Mouse (Mus musculus) midbrain, embryonic 11.5 days (tissue): ENCODE measurements around the gene Gm20721. TPM values are rescaled to one million over a fixed set of nuclear protein-coding genes. Genes with fewer than 3 reads are reported as not detected.
A peak's percentile ranks its signal among the peaks of the same experiment; 100 is the strongest.

Experiments used
- ATAC-seq: fragments of 200-750 bp; cut with Nextera tagmentation; 2 replicates; pipeline ENCODE4 v1.8.0; 2017; ENCODE audit warnings: moderate TSS enrichment, moderate library complexity; ENCODE audit not compliant: low FRiP score
- DNase-seq: peaks from one replicate; pipeline ENCODE4 v3.0.0; 2015; ENCODE audit warnings: low spot score; ENCODE audit errors: missing footprints
- H3K27ac ChIP-seq: fragments of 300-500 bp; sonication (generic); 2 replicates; pipeline ENCODE4 v1.5.1; 2014; ENCODE audit warnings: low read depth, low read length
- H3K27me3 ChIP-seq: fragments of 300-500 bp; sonication (generic); 2 replicates; pipeline ENCODE4 v1.6.1; 2014; ENCODE audit warnings: mild to moderate bottlenecking, low read length, moderate library complexity, mixed read lengths; ENCODE audit not compliant: control insufficient read depth, insufficient read depth
- H3K36me3 ChIP-seq: fragments of 300-500 bp; sonication (generic); 2 replicates; pipeline ENCODE4 v1.6.1; 2014; ENCODE audit warnings: mild to moderate bottlenecking, low read length, moderate library complexity, mixed read lengths; ENCODE audit not compliant: control insufficient read depth, insufficient read depth
- H3K4me1 ChIP-seq: fragments of 300-500 bp; sonication (generic); 2 replicates; pipeline ENCODE4 v1.6.1; 2014; ENCODE audit warnings: low read length; ENCODE audit not compliant: control insufficient read depth, insufficient read depth
- H3K4me2 ChIP-seq: fragments of 300-500 bp; sonication (generic); 2 replicates; pipeline ENCODE4 v1.6.1; 2014; ENCODE audit warnings: mild to moderate bottlenecking, moderate library complexity
- H3K4me3 ChIP-seq: fragments of 300-500 bp; sonication (generic); 2 replicates; pipeline ENCODE4 v1.5.1; 2014; ENCODE audit warnings: low read depth, low read length
- H3K9ac ChIP-seq: fragments of 300-500 bp; sonication (generic); 2 replicates; pipeline ENCODE4 v1.6.1; 2014; ENCODE audit warnings: low read length
- H3K9me3 ChIP-seq: fragments of 300-500 bp; sonication (generic); 2 replicates; pipeline ENCODE4 v1.6.1; 2016; ENCODE audit warnings: low read length; ENCODE audit not compliant: control insufficient read depth
- WGBS: fragments of 180-500 bp; shearing (Covaris S2); extraction: QIAGEN DNeasy Blood & Tissue Kit; methylation state at CpG from one replicate; pipeline ENCODE4 v1.1.7; 2014; 5-methylcytosine and 5-hydroxymethylcytosine counted together
- polyA plus RNA-seq: library from polyadenylated mRNA; unstranded; fragments of >200 nt; fragmentation: Nextera tagmentation; extraction: Ambion mirVana; gene quantifications from 2 replicates; pipeline ENCODE4 v1.2.1, GENCODE M21; 2014

Gm20721 gene
- polyA plus RNA-seq, 1 experiment from 2014 or later, result 9.5 TPM

DNA sequence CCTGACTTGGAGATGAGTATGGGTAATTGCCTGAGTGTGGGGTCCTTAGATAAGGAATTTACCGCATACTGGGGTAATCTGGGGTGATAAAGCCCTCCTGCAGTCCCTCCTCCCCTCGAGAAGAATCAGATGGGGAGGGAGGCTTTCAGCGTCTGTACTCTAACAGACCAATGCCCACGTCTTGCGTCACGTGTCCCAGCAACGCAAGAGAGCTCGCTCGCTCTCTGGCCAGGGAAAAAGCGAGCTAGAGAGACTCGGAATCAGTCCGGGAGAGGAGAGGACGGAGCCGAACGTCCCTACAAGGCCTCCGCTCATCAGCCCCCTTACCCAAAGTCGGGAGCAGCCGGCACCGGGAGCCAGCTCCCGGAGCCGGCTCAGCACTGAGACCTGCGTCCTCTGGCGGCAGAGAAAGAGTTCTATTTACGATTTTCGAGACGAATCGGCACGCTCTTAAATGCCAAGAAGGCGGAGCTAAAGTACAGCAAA lies 49.4 kb downstream of the Gm20721 start:
- H3K4me3 ChIP-seq, result no peak overlapping the region
- 52% methylated on average over 29 of the region's 29 CpGs for WGBS
- H3K4me2 ChIP-seq, result peak overlapping the region; percentile 59; the same call in 1 of the 2 replicates
- H3K27me3 ChIP-seq, result peaks cover 33% of the 10 kb centered on the region
- no peak overlapping the region for H3K27ac ChIP-seq
- ATAC-seq, result no peak
- H3K9me3 ChIP-seq, result peaks cover 21% of the 10 kb centered on the region
- no peak overlapping the region for H3K9ac ChIP-seq
- H3K4me1 ChIP-seq, result peaks cover 9% of the 10 kb centered on the region
- H3K36me3 ChIP-seq, result no peaks in the 10 kb centered on the region
- DNase-seq, result peak; percentile 92

DNA sequence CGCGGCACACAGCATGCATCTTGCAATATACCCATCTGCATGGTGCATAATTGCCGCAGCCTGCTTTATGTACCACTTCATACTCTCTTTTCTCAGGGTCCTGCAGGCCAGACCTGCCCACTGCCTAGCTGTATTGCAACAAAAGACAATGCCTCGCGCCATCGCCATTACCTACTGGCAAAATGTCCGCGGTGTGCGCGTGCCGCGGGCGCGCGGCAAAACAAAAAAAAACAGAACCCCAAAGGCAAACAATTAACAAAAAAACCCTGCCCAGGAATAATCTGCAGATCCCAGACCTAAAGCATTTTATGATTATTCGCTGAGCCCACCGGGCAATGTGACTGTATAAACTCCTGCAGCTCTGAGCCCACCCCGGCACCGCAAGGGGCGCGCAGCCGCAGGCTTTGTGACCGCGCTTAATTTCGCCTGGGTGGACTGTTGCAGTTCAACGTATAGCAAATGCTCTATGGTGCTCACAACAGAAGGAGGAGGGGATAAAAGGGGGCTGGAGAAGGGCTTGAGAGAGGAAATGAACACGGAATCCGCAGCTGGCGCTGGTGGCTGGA lies 50.5 kb downstream of the Gm20721 start:
- H3K9ac ChIP-seq, result peak overlapping the region; percentile 61
- peaks cover 21% of the 10 kb centered on the region for H3K9me3 ChIP-seq
- ATAC-seq (peak; percentile 42; the same call in 1 of the 2 replicates), DNase-seq (peak; percentile 91)
- H3K4me3 ChIP-seq, result peak overlapping the region; percentile 57
- H3K27ac ChIP-seq, result peak overlapping the region; percentile 57
- H3K27me3 ChIP-seq, result peaks cover 33% of the 10 kb centered on the region
- 43% methylated on average over 29 of the region's 29 CpGs for WGBS
- peaks cover 13% of the 10 kb centered on the region for H3K4me1 ChIP-seq
- peak overlapping the region; percentile 59 for H3K4me2 ChIP-seq
- no peaks in the 10 kb centered on the region for H3K36me3 ChIP-seq

DNA sequence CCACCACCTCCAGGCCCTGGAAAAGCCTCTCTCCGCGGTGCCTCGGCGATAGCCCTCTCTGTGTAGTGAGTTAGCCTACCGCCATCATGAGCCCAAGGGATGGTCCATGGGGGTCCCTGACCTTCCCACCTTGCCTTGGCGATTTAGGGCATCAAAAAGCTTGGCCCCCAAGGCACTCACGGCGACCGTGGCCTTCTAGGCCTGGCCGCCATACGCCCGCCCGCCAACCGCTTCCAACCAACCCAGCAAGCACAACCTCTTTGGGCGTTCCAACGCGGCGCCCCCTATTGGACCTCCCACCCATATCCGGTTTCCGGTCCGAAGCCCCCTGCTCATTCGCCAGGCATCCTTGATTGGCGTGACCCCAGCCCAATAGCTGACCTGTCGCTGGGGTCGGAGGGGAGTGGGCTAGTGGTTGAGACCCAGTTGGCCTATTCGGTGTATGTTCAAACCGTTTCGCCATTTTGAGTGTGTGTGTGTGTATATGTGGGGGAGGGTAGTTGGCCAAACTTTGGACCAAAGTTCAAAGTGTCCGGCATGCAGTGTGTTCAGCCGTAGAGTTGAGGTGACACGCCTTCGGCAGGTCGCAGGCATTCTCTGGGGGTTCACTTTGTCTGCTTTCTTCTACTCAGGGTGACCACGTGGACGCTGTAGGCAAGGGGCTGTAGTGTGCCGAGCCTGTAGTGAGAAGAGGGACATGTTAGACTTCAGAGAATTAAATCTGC lies 51.2 kb downstream of the Gm20721 start:
- Histone ChIP-seq H3K9ac (peak overlapping the region; percentile 78), H3K27ac (peak overlapping the region; percentile 63), H3K36me3 (no peaks in the 10 kb centered on the region), H3K27me3 (peaks cover 31% of the 10 kb centered on the region), H3K9me3 (peaks cover 21% of the 10 kb centered on the region), H3K4me3 (peak overlapping the region; percentile 57), H3K4me1 (peaks cover 13% of the 10 kb centered on the region), H3K4me2 (peak overlapping the region; percentile 59)
- WGBS, result 47% methylated on average over 36 of the region's 36 CpGs
- peak; percentile 95 for ATAC-seq
- peak; percentile 98 for DNase-seq

DNA sequence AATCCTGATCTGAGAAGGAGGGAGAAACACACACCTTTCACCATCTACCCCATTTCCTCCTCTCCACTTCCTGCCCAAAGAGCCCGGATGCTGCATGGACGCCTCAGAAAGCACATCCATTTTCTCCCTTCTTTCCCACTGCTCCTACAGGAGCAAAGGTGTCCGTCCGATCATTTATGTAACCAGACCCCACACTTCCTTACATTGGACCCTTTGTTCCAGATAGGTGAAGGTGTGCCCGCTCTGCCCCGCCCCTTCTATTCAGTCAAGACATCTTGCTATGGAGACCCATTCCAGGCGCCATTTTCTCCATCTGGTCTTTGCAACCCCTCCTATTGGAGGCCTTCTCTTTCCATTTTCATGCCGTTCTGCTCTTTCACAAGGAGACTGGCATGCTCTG lies 52.1 kb downstream of the Gm20721 start:
- WGBS, result 44% methylated on average over 8 of the region's 8 CpGs
- peak overlapping the region; percentile 45 for H3K4me2 ChIP-seq
- peaks cover 13% of the 10 kb centered on the region for H3K4me1 ChIP-seq
- H3K9me3 ChIP-seq, result peaks cover 18% of the 10 kb centered on the region
- ATAC-seq (no peak), DNase-seq (peak; percentile 90)
- peak overlapping the region; percentile 78 for H3K9ac ChIP-seq
- H3K4me3 ChIP-seq, result peak overlapping the region; percentile 57
- H3K36me3 ChIP-seq, result no peaks in the 10 kb centered on the region
- H3K27ac ChIP-seq, result peak overlapping the region; percentile 63
- H3K27me3 ChIP-seq, result peaks cover 24% of the 10 kb centered on the region

DNA sequence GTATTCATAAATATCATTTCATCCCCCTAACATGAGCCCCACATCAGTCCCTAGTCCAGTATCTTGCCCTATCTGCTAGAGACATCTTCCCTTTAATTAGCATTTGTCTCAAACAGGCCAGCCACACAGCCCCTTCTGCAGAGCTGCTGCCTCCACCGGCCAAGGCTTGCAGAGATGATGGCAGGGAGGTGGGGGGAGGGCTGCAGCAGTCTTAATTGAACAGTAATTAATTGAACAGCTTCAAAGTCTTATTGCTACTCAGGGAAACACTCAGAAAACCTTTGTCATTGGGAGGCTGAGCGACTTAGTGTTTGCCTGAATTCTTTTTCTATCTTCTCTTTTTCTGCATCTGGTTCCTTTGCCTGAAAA lies 54.9 kb downstream of the Gm20721 start:
- H3K4me1 ChIP-seq, result peaks cover 11% of the 10 kb centered on the region
- peak overlapping the region; percentile 61 for H3K4me2 ChIP-seq
- DNase-seq (no peak), ATAC-seq (no peak)
- WGBS, result 61% methylated on average over 2 of the region's 2 CpGs
- H3K9ac ChIP-seq, result 0 out of 2 replicates have a peak overlapping the region, but pooled peaks have one; percentile 20
- H3K4me3 ChIP-seq, result no peak overlapping the region; the same call in 1 of the 2 replicates
- no peak overlapping the region for H3K27ac ChIP-seq
- peaks cover 11% of the 10 kb centered on the region for H3K27me3 ChIP-seq
- peaks cover 8% of the 10 kb centered on the region; the same call in 1 of the 2 replicates for H3K36me3 ChIP-seq
- peaks cover 12% of the 10 kb centered on the region for H3K9me3 ChIP-seq

DNA sequence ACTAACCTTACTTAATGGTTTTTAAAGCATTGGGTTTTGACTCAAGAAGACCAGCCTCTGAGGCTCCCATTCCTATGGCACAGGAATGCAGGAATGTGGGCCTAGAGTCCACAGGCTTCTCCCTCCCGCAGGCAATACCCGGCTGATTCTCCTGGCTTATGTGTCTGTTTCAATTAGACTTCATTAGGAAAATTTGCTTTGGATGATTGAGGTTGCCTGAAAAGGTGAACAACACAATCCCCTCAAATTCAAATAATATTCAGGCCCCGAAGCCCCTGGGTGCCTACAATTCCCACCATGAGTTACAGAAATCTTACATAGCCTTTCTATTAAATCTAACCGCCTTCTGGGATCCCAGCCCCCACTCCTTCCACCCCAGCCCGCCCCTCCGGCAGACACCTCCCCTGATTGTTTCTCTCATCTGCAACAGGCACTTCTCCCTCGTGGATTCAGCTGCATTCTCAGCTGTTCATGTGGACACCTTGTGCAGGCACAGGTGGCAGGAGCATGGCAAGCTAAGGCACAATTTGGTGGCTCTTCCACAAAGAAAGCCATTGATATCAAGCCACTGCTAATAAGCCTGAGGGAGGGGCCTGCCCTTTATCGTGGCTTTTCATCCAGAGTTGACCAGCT lies 55.4 kb downstream of the Gm20721 start:
- H3K27ac ChIP-seq, result no peak overlapping the region
- peak overlapping the region; percentile 61 for H3K4me2 ChIP-seq
- H3K9me3 ChIP-seq, result peaks cover 16% of the 10 kb centered on the region
- H3K36me3 ChIP-seq, result peaks cover 13% of the 10 kb centered on the region
- peaks cover 16% of the 10 kb centered on the region for H3K27me3 ChIP-seq
- no peak for ATAC-seq
- peaks cover 11% of the 10 kb centered on the region for H3K4me1 ChIP-seq
- 69% methylated on average over 8 of the region's 8 CpGs for WGBS
- no peak for DNase-seq
- H3K4me3 ChIP-seq, result no peak overlapping the region
- H3K9ac ChIP-seq, result no peak overlapping the region

DNA sequence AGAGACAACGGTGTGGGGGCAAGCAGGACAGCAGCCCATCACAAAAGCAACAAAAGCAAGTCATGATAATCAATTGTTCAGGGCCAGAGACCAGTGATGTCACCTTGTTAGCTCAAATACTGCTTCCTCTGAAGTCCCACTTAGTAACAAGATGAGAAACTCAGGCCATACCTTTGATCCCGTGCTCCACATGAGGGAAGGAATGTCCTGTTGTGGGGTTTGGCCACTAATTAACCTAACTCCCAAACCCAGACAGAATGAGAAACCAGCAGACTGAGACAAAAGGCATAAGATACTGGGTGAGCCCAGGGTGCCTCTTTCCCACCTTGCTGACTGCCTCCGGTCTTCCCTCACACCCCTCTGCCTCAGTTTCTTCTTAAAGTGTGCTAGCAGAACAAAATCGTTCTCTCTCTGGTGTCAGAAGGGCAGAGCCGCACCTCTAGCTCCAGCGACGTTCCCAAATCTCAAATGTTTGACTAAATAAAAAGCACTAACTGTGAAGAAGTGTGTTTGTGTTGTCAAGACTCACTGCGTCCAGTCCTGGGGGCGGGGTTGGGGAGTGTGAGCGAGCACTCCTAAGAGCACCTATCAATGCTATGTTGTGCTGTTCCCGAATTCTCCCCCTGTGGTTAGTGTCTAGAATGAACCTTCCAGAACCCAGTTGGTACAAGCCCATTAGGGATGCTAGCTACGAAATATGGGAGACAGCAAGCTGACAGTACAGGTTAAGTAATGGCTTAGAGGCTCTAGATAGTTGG lies 57.7 kb downstream of the Gm20721 start:
- Histone ChIP-seq H3K4me3 (no peak overlapping the region), H3K4me1 (peaks cover 11% of the 10 kb centered on the region), H3K27me3 (peaks cover 38% of the 10 kb centered on the region), H3K9ac (no peak overlapping the region), H3K27ac (no peak overlapping the region), H3K36me3 (peaks cover 35% of the 10 kb centered on the region), H3K4me2 (no peak overlapping the region), H3K9me3 (peaks cover 19% of the 10 kb centered on the region; the same call in 1 of the 2 replicates)
- WGBS, result 58% methylated on average over 12 of the region's 12 CpGs
- ATAC-seq (no peak), DNase-seq (no peak)

DNA sequence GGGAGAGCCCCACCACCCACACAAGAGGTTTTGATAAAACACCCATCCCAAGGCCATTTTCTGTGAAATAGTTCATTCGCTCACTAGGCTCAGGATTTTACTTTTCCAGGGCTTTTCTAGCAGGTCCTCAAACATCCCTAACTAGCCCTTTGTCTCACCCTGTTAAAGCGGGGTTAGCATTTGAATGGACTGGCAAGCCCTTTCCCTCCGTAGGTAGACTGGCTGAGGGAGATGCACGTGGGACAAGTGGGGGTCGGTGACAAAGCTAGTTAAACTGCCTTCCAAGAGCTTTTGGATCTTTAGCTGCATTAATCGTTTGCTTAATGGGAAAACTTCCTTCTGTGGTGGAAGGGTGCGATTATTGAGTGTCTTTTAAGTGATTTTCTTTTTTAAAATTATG lies 58.6 kb downstream of the Gm20721 start:
- H3K4me1 ChIP-seq, result peaks cover 11% of the 10 kb centered on the region
- peaks cover 38% of the 10 kb centered on the region for H3K27me3 ChIP-seq
- peaks cover 19% of the 10 kb centered on the region; the same call in 1 of the 2 replicates for H3K9me3 ChIP-seq
- no peak overlapping the region for H3K4me3 ChIP-seq
- no peak overlapping the region for H3K9ac ChIP-seq
- DNase-seq (no peak), ATAC-seq (no peak)
- no peak overlapping the region for H3K4me2 ChIP-seq
- H3K36me3 ChIP-seq, result peaks cover 42% of the 10 kb centered on the region
- no peak overlapping the region for H3K27ac ChIP-seq
- 31% methylated on average over 7 of the region's 7 CpGs for WGBS
